Mouse (Mus musculus) v-Abl transformed pro-B cells (cell line): ENCODE measurements at regions not wholly inside any gene's neighbourhood (a gene's known extent, or its start where the extent isn't known, plus 50 kb on each side); places are given as distances from the start of the nearest gene placed in this dataset.

Source experiments
- in situ Hi-C, 2 experiments: fragments of 400-800 bp; cut with MboI; formaldehyde crosslinking; loops; one replicate each; pipeline ENCODE4 v1.15.1; 2025; ENCODE audit not compliant: unreplicated experiment in 2 of 2

DNA sequence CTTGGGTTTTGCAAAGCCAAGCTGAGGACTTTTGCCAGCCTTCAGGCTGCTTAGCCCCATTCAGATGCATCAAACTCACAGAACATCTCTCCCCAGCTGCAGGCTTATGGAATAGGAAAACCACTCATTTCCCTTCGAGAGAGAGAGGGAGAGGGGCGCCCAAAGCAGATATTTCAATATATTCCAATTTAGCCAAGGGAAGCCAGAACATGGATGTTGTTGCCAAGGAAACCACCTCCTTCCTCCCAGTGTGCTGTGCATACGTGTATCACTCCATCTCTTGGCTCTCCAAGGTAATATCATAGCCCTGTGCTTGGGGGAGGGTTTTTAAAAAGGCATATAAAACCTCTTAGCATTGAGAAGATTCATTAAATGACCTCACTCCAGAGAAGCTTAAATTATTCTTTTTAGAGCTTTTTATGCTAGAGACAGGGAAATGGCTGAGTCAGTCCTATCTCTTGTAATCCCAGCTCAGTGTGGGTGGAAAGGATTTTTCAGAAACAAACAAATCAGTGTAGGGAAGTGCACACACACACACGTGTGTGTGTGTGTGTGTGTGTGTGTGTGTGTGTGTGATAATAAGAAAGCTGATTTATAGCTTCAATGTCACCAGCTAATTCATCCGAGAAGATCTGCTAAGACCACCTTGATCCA is 245.1 kb downstream of the Rps24 start:
- in situ Hi-C loops = no loop called here

DNA sequence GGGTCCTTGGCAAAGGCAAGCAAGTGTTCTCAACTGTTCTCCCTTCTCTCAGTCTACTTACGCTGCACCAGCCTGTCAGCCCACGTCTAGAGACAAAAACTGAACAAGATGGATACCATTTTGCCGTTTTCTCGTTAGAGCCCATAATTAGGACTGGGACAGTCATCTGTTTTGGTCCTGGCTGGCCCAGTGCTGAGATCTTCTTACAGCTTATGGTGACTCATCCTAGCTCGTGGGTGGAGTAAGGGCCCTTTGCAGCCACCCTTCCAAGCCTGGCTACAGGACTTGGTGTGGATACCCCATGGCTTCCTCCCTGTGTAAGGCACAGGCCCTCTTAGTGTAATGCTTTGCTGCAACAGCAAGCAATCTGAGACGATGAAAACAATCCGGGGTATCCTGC is 246.4 kb downstream of the Rps24 start:
- in situ Hi-C loops = no loop called here

DNA sequence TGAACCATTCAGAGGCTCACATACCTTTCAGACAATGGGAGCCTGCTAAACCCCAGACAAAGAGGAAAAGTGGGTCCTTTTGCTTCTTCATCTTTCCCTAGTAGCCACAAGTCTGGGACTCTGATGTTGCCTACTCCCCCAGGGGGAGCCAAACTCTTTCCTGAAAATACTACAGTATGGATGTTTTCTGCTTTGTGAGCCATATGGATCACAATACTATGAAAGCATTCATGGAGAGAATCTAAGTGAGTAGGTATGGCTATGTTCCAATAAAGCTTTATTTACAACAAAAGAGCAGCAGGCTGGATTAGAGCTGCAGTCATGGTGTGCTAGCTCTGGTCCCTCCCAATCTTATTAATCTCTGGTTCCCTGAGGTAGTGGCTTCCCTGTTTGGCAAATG is 251.9 kb downstream of the Rps24 start:
- in situ Hi-C loops = no loop called here

- in situ Hi-C loops = no loop called here
Measured at GRCm38 (mm10) chr14:24744451-24744850, 257.5 kb downstream of the Rps24 start.

DNA sequence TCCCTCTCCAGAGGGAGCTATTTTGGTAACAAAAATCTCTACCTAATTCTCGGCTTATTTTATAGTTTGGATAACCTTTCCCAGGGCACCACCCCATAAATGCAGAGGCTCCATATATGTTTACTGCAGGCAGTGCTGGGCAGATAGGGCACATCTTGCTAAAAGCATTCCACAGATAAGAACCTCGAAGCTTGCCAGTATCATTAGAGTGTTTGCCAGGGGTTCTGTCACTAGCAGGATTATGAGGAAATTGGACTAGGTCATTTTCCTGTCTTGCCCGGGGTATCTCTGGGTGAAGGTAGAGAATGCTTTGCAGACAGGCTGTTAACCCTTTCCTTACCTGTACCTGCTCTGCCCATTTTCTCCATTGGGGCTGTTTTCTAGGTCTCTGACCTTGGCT is 258.8 kb downstream of the Rps24 start:
- in situ Hi-C loops = no loop called here

- in situ Hi-C loops = no loop called here
Measured at GRCm38 (mm10) chr14:24747471-24747795, 260.5 kb downstream of the Rps24 start.

DNA sequence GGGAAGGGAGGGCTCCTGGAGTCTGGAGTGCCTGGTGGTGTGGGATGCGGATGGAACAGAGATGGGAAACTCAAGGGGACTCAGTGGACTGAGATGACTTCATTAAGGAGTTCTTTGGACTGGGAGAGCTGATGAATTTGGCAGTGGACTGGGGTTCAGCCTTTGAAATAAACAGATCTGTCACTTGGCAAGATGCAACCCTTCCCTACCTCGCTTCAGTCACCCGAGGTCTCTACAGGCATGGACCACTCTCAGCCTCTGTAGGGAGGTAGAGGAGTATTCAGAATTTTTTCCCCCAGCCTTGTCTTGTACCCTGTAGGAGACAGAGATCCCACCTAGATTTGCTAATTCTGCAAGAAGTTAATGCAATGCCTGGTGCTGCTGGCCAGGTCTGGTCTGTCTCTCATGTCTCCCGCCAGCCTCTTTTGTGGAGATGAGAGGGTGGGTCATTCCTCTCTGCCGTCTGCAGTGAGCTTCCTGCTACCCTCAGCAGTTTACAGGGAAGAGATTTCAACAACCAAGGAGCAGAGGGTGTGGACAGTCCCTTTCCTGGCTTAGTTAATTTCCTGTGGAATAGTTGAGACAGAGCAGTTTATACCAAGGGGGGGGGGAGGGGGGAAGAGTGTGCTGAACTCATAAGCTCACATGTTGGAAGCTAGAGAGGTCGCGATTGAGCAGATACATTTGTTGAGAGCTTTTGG is 261.0 kb downstream of the Rps24 start:
- in situ Hi-C loops = no loop called here

DNA sequence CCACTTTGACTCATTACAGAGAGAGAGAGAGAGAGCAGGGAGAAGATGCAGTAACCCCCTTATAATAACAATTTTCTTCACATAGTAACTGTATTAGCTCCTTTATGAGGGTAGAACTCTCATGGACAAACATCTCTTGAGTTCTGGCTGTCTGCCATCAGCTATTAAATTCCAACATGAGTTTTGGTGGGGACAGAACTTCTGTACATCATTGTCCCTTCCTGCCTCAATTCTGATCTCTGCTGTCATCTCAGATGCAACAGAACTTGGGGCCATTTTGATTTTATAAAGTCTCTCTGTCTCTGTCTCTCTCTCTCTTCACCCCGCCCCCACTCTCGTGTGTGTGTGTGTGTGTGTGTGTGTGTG is 261.6 kb downstream of the Rps24 start:
- in situ Hi-C loops = no loop called here

- in situ Hi-C loops = no loop called here
Measured at GRCm38 (mm10) chr14:24749313-24749712, 262.4 kb downstream of the Rps24 start.

GRCm38 (mm10) chr14:24751227-24751626 is 264.3 kb downstream of the Rps24 start:
- in situ Hi-C loops = no loop called here

GRCm38 (mm10) chr14:24754753-24755152 is 267.8 kb downstream of the Rps24 start:
- in situ Hi-C loops = no loop called here

- in situ Hi-C loops = no loop called here
Measured at GRCm38 (mm10) chr14:24755426-24756117, 268.6 kb downstream of the Rps24 start.

DNA sequence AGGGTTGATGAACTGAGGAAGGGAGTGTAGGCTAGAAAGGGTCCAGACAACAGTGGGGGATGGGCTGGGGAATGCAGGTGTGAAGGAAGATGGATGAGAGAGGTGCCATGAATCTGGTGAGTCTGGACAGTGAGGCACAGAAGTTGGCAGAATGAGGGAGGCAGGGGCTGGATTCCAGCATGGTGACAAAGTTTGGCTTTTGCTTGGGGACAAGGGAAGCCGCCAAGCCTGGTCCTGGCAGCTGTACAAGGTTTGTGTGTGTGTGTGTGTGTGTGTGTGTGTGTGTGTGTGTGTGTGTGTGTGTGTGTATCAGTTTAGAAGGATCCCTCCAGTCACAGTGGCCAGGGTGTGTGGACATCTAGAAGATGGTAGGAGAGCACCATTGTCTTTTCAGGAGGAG is 270.4 kb downstream of the Rps24 start:
- in situ Hi-C loops = no loop called here

DNA sequence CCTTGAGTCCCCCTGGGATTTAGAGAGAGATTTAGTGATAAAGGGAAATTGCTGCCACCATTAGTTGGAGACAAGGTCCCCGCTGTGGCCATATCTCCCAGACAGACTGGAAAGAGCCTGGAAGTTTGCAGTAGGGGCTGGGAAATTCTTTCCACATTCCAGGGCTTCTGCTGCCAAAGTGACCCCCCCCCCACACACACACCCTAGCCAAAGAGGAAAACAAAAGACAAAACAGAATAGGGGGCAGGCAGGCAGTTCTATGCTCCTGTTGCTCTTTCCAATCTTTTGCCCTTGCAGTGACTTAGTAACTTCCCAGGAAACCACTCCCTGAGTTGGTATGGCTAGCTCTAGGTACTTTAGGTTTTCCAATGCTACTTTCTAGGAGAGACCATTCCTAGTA is 270.9 kb downstream of the Rps24 start:
- in situ Hi-C loops = no loop called here

- in situ Hi-C loops = no loop called here
Measured at GRCm38 (mm10) chr14:24760926-24761325, 274.0 kb downstream of the Rps24 start.

DNA sequence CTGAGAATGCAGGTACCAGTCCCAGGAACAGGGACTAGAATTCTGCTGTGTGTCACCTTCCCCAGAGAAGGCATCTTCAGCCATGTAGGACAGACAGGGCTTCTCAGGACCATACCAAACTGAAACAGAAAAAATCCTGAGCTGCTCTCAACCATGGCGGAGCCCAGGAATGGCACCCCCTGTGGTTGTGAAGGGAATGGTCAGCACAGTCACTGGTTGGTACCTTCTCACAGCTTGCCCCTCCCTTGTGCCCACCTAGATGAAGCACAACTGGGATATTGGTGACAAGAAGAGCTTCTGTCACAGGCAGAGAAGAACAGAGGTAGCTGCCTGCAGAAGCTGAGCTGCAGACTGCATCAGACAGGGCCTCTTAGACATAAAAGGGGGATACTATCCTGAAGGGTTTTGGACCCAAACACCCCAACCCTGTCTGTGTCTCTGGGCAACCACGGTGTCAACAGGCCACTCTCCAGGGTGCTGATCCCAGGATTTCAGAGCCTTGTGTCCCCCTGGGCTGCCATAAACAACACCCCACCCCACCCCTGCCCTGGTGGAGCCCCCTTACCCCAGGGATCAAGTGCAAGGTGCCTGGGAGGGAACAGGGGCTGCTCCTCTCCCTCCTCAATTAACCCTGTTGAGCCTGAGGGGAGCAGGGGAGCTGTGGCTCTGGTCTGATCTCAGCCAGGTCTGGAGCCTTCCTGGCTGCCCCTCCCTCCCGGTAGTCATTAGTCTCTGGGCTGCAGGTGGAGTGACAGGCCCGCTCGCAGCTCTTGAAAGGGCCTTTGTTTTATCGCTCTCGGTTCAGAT is 275.7 kb downstream of the Rps24 start:
- in situ Hi-C loops = no loop called here

DNA sequence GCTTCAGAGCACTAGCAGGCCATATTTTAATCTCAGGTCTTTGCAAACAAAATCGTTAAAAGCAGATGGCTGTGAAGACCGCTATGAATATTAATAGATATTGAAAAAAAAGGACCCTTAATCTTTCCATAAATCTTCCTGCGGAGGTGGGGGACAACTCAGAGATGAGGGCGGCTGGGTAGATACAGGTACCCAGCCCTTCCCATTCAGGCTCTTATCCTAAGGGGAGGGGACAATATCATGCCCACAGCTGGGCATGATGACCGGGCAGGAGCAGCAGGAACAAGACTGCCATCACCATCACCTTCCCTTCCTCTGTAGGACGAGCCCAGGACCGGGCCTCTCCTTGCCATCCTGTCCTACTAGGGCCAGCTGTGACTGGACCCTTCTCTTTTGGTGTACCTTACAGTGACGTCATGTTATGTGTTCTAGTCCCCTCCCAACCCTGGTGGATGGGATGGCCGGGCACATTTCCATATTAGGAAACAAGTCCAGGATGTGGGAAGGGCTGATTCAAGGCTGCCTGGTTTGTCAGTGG is 276.4 kb downstream of the Rps24 start:
- in situ Hi-C loops = no loop called here

DNA sequence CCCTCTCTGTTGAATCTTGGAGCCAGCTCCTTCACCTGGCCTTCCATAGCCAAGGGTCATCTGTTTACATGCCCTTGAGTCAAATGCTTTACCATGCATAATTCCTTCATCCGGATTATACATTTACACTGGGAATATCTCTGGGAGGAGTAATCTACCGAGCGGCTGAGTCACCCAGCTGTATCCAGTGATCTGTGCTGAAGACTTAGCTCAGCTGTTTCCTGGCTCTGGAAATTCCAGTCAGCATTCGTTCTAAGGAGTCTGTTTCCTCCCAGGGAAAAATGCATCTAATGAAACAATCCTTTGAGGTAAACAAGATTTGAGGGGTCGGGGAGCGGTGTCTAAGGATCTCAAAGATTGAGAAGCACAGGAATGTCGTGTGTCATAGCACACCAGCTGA is 276.9 kb downstream of the Rps24 start:
- in situ Hi-C loops = no loop called here

- in situ Hi-C loops = no loop called here
Measured at GRCm38 (mm10) chr14:24766260-24766659, 279.3 kb downstream of the Rps24 start.

DNA sequence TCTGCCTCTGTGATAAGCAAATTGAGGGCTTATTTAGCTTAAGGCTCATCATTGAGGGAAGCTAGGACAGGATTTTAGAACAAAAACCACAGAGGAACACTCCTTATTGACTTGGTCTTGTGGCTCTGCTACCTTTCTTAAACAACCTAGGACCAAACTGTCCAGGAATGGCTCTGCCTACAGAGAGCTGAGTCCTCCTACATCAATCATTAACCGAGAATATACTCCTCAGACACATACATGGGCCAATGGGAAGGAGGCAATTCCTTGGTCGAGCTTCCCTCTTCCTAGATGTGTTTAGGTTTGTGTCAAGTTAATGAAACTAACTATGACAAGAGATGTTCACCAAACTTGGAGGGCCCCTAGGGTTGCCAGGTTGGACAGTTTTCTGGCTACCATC is 279.8 kb downstream of the Rps24 start:
- in situ Hi-C loops = no loop called here

- in situ Hi-C loops = no loop called here
Measured at GRCm38 (mm10) chr14:24767316-24767715, 280.4 kb downstream of the Rps24 start.
